Mouse (Mus musculus) ovary, postnatal 10 days (tissue): ENCODE results near the gene Klhl22.
A peak's percentile ranks its signal among the peaks of the same experiment; 100 is the strongest.

Experiments
- DNase-seq: peaks from one replicate; pipeline ENCODE4 v3.0.0; 2022; ENCODE audit warnings: low spot score

The Klhl22 gene

DNA sequence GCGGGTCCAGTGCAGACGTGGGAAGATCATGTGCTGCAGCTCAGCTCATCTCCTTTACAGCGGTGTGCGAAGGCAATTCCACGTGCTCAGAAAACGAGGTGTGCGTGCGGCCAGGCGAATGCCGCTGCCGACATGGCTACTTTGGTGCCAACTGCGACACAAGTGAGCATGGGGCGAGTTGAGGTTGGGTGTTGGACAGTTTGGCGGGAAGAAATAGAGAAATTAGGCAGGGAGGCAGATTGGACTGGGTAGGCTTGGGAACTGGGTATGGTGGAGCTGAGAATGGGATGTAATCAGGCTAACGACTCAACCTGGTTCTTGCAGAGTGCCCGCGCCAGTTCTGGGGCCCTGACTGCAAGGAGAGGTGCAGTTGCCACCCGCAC is 43.0 kb downstream of the Klhl22 start:
- DNase-seq: no peak

DNA sequence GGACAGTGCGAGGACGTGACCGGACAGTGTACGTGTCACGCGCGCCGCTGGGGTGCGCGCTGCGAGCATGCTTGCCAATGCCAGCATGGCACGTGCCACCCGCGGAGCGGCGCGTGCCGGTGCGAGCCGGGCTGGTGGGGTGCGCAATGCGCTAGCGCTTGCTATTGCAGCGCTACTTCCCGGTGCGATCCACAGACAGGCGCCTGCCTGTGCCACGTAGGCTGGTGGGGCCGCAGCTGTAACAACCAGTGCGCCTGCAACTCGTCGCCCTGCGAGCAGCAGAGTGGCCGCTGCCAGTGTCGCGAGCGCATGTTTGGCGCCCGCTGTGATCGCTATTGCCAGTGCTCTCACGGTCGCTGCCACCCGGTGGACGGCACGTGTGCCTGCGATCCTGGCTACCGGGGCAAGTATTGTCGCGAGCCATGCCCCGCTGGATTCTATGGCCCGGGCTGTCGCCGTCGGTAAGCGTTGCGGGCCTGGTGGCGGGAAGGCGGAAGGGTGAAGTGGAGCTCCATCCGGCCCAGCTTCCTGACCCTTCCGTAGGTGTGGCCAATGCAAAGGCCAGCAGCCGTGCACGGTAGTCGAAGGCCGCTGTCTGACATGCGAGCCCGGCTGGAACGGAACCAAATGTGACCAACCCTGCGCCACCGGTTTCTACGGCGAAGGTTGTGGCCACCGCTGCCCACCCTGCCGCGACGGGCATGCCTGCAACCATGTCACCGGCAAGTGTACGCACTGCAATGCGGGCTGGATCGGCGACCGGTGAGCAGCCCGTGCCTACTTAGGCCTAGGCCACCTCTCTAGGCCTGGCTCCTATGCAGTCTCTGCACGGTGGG is 43.6 kb downstream of the Klhl22 start:
- DNase-seq: no peak

DNA sequence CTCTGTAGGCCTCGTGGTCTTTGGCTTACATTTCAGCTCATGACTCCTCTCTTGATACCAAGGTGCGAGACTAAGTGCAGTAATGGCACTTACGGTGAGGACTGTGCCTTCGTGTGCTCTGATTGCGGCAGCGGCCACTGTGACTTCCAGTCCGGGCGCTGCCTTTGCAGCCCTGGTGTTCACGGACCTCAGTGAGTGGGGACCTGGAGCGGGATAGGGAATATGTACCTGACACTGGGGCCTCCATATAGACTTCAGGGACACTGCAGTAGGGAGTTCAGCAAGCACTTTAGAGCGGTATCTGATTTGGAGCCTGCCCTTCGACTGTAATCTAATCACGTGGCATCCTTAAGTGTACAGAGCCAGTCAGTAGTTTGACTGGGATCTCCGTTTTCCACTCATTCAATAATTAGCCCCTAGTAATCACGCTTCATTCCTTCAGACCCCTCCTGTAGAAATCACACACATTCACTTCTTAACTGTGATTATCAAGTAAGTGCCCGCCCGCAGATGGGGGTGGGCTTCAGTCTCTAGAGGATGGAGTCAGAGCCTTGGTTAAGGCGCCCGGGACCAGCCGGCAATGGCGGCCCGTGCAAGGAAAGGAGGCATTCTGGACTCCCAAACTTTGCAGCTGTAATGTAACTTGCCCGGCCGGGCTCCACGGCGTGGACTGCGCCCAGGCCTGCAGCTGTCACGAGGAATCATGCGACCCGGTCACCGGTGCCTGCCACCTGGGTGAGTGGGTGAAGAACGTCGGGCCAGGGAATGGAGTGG is 44.4 kb downstream of the Klhl22 start:
- no peak for DNase-seq

DNA sequence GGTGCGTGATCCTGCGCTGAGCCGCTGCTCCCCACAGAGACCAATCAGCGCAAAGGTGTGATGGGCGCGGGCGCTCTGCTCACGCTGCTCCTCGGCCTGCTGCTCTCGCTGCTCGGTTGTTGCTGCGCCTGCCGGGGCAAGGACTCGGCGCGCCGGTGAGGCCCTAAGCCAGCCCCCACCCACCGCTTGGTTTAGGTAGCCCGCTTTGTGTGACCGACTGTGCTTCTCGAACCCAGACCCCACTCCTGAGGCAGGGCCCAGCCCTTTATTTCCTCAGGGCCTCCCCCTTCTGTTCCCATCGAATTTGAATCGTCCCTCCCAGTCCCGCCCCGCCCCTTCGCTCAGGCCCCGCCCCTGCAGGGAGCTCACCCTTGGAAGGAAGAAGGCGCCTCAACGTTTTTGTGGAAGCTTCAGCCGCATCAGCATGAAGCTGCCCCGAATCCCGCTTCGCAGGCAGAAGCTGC is 45.1 kb downstream of the Klhl22 start:
- no peak for DNase-seq

DNA sequence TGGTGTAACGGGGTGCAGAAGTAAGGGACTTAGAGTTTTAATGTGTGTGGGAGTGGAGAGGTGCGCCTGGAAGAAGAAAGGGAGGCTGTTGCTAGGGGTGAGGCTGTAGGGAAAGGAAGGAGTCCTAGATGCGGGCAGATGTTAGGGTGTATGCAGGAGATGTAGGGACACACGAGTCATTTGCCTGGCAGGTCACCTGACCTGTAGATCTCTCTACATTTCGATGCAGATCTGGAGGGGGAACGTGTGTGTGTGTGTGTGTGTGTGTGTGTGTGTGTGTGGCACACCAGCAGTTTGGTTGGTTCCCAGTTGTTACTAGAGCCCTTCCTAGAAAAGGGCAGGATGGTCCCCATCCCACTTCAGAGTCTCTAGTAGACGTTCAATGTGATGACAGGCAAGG is 45.6 kb downstream of the Klhl22 start:
- no peak for DNase-seq

DNA sequence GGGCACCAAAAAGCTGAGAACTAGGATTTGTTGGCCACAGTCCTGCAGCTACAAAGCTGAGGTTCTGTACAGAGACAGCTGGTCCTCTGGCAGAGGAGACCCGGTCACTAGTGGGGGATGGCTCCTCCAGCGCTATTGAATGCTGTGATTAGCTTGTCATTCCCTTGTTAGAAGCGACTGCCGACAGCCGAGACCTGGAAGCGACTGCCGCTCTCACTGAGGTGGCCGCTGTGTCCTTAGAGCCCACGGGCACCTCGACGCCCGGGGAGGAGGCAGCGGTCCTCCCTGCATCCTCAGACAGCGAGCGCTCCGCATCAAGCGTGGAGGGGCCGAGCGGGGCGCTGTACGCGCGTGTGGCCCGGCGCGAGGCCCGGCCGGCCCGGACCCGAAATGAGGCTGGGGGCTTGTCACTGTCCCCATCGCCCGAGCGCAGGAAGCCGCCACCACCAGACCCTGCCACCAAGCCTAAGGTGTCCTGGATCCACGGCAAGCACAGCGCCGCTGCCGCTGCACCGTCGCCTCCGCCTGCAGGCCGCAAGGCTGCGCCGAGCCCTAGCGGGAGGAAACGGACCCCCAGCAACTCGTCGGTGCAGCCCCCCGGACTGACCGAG is 47.3 kb downstream of the Klhl22 start:
- no peak for DNase-seq

DNA sequence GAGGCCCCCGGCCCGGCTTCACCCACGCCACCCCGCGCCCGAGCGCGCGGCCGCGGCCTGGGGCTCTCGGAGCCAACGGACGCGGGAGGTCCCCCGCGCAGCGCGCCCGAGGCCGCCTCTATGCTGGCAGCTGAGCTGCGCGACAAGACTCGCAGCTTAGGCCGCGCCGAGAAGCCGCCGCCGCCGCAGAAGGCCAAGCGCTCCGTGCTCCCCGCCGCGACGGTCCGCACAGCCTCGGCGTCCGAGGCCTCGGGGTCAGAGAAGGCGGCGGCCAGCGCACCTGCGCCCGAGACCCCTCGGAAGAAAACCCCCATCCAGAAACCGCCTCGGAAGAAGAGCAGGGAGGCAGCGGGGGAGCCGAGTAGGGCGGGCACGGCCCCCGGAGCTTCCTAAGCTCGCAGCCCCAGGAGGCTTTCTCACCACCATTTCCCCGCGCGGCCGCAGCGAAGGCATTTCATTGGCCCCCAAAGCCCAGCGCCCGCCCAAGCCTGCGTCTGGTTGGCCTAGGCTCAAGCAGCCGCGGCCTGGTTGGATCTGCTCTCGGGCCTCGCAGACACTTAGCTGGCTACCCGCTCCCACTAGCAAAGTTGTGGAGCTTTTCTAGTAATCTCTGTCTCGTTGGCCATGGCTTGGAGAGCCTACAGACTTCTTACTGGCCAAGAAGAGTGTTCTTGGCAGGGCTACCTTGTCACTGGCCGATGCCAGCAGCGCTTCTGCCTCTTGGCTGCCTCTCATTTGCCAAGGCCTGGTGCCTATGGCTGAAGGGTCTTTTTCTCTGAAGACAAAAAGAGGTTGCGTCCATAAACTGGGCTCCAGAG is 48.0 kb downstream of the Klhl22 start:
- DNase-seq: peak; percentile 67

DNA sequence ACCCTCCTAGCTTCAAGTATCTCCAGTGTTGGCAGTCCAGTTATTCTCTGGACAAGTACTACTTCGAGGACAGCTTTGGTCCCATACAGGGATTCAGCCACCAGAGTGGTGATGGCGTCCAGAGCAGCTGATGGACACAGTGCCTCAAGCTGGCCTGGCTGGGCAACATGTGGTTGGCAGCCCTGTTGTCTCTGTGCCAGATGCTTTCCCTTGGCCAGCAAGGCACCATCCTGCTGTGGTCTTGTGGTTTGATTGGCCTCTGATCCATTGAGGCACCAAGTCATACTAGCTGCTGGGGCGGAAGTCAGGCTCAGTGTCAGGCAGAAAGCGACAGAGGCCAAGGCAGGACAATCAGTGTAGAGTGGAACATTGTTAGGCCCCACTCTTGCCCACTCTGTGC is 49.7 kb downstream of the Klhl22 start:
- no peak for DNase-seq

DNA sequence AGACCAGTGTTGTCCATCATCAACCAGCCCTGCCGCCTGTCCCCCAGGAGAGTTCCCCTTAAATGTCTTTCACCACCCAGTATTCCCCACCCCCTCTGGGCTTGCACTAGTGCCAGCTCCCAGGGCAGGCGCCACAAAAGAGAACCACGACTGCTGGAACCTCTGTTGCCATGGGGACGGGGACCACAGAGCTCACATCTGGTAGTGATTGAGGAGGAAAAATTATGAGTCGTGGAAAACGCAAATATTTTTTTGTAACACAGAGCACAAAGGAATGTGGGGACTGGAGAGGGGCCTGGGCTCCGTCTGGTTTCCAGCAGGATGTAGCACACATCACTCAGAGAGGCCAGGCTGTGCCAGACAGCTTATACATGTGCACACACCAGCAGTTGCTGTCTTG is 50.3 kb downstream of the Klhl22 start:
- DNase-seq: peak; percentile 36

DNA sequence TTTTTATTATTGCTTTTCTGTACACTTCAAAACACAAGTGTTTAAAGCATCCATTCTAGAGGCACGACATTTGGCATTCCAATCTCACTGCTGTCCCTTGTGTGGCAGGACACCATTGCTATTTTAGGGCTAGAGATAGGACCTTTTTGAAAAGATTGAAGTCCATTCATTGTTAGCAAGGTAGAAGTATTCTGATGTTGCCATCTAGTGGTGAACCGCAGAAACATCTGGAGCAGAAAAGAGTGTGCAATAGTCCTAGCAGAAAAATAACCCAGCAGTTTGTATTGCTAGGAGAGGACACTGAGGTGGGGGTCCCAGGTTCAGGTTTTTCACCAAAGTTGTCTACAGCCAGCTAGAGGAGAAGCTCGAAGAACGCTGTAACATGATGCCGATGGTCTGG is 52.7 kb downstream of the Klhl22 start:
- DNase-seq: no peak

DNA sequence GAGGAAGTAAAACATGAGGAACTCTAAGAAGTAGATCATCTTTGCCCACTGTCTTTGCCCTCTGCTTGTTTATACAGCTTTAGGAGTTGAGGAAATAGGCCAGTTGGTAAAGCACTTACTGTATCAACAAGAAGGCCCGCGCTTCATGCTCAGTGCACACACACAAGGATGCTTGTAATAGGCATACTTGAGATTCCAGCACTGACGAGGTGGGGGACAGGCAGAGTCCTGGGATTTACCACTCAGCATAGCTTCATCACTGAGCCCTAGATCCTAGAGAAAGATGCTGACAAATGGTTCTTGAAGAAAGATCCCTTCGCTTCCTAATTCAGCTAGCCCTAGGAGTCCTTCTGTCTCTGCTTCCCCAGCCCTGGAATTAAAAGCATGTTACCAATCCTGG is 53.8 kb downstream of the Klhl22 start:
- DNase-seq: no peak

DNA sequence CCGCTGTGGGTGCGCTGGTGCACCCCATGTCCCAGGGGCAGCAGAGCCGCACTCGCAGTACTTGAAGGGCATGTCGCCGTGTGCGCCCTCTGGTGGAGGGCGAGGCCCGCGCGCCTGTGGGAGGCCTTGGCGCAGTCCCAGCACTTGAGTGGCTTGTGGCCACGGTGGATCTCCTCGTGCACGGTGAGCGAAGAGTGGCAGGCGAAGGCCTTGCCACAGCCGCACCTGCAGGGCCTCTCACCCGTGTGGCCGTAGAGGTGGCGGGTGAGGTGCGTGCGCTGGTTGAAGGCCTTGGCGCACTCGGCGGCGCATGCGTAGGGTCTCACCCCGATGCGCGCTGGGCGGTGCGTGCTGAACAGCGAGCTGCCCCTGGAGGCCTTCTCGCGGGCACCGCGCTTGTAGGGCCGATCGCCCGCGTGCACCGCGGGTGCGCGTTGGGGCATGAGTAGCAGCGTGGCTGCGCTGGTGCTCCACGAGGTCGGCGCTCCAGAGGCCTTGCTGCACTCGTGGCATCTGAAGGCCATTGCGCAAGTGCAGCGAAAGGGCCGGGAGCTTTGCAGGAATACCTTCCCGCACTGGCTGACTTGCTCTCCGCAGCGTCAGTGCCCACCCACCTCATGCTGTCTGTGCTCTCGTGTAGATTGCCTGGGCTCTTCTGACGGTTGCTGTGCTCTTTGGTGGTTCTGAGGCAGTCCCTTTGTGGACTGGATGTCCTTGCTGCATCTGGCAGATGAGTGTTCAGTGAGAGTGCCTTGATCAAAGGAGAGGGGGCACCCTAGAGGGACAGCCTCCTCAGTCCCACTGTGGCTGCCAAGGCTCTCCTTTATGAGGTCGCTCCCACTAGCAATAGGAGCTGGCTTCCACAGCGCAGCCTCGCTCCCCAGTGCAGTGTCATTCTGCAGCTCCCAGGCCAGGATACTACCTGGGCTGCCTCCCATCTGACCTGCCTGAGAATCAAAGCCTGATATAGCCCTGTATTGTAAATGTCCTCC is 56.3 kb downstream of the Klhl22 start:
- DNase-seq: no peak

DNA sequence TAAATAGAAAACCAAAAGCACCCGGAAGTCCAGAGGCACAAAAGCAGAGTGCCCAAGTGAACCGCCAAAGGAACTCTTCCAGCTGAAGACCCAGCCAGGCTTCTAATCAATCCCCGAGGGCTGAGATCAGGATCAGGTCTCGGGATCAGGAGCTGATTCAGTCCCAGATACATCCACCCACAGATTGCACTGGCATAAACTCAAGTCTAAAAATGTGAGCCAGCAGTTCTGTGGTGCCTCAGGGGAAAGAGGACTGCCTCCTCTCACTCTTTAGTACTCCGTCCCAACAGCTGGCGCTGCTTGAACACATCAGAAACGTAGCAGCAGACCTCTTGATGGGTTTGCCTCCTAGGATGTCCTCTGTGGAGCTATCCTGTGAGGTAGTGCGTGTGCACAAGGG is 57.1 kb downstream of the Klhl22 start:
- DNase-seq: no peak

DNA sequence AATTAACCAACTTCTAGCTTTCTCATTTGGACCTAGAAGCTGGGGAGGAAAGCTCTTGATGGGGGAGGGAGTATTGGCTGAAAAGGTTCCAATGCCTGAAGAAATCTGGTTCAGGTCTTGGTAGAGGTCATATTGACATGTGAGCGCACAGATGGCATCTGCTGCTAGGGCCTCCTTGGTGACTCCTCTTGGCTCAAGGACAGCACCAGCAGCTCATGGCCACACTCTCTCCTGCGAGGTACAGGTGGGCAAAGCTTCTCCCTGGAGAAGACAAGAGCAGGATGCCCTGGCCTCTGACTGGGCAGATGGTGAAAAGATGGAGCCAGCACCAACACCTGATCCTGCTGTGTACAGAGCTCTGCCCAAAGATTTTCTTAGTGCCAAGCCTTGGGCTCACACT is 67.1 kb downstream of the Klhl22 start:
- DNase-seq: no peak

DNA sequence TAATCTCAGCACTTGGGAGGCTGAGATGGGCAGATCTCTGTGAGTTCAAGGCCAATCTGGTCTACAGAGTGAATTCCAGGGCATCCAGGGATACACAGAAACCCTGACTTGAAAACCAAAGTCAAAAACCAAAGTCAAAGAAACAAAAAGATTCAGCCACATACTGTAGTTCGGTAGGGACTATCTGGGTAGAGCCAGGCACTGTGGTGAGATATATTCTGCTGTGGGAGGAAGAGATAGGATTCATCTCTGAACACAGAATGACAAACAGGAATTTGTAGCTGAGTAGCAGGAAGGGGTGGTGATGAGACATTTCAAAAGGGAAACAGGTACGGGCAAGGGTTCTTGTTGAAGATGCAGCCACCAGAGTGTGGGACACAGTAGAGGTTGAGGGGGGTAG is 68.8 kb downstream of the Klhl22 start:
- no peak for DNase-seq

DNA sequence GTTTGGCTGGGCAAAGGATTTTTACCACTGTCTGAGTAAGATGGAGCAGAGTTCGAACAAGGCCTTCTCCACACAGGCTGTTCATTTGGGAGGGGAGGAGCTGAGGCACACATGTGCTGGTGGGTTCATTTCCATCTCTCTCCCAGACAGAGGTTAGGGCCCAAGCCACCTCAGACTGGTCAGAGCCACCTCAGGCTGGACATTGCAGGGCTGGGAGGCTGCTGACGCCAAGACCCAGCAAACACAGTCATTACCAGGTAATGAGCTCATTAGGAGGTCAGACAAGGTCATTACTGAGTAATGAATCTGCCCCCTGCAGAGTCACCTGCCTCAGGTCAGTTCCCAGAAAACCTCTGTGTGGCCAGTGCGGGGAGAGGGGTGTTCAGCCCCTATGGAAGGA is 69.4 kb downstream of the Klhl22 start:
- no peak for DNase-seq

DNA sequence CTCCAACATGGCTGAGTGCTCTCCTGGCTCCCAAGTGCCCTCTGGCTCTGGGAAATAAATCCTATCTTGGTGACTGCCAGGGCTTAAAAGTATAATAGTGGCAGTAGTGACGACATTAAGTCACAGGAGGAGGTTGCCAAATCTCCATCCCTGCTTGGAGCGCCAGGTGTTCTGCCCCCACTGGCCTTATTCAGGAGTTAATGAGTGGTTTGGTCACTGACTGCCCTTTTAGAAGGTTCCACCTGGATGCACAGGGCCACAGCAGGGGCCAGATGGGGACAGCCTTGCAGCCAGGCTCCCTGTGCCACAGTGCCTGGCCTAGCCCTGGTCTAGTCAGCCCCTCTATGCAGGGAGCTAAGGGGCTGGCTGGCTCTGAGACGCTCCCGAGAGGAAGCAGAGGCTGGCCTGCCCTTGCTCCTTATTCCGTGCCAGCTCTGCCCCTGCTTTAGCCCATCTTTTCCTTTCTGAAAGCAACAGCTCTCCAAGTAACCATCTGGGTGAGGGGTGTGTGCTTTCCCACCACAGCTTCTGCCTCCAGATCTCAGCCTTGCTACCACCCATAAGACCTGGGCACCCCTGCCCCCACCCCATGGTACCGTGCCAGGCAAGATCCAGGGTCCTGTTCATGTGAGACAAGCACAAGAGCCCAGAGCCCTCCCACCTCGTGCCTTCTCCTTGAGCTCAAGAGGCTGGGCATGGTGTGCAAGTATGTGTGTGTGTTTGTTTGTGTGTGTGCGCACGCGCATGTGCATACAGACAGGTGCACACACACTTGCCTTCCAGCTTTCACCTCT is 71.2 kb downstream of the Klhl22 start:
- DNase-seq: no peak

DNA sequence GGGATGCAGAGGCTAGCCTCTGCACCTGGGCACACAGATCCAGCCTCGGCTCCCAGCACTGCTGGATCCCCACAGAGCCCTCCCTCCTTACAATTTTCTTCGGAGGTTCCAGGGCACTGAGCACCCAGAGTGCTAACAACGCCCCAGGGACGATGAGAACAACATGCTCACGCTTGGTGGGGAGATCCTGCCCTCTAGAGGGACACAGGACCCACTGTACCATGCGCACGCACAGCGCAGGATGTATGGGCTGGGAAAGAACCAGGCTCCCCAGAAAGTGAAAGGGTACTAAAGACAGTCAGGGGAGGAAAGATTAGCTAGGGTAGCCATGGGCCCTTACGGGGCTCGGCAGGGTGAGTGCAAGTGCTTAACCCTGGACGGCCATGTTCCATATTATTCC is 72.4 kb downstream of the Klhl22 start:
- no peak for DNase-seq

DNA sequence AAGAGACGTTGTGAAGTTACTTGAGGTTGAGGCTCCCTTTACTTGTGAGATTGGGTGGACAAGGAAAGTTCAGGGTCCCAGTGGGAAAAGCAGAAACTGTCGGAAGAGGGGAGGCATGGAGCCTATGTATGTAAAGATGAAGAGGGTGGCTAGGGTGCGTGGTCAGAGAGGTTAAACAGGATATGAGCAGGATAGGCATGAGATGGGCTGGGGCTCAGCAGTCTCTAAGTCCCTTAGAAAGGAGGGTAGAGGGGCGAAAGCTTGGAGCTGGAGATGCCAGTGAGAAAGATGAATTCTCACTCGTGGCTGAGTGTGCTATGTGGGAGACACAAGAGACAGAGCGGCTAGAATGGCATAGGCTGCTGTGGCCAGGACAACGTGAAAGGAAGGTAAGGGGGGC is 73.4 kb downstream of the Klhl22 start, which contains the start of gene B830017H08Rik:
TSS of gene B830017H08Rik (plus strand) at position 301 of the 400 bp plus-strand sequence.
- no peak for DNase-seq

DNA sequence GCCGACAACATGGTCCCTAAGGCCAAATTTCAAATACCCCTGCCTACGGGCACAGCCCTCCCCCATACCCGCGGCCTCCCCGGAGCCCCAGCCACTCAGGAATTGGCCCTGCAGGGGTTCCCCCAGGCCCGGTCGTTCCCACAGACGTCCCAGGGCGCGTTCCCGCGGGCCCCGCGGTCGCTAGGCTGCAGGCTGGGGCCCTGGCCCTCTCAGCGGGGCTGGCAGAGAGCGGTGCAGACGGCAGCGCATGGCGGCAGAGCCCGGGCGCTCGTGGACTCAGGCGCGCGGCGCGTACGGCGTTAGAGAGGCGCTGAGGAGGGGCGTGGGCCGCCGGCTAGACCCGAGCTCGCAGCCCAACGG is 73.9 kb downstream of the Klhl22 start:
- no peak for DNase-seq
